Mouse (Mus musculus) hindlimb bud, embryonic 11.5 days (tissue): Measurements from ENCODE around the gene Pacsin2.
"Not testable (repeated sequence)": the region's sequence is repeated elsewhere in the genome, so short reads cannot be mapped to it uniquely, and the experiment has no call there.

Experiments
- DNase-seq: peaks from one replicate; pipeline ENCODE4 v3.0.0-alpha.2; 2012; ENCODE audit warnings: low read depth, low spot score; ENCODE audit errors: extremely low spot score

The Pacsin2 gene

DNA sequence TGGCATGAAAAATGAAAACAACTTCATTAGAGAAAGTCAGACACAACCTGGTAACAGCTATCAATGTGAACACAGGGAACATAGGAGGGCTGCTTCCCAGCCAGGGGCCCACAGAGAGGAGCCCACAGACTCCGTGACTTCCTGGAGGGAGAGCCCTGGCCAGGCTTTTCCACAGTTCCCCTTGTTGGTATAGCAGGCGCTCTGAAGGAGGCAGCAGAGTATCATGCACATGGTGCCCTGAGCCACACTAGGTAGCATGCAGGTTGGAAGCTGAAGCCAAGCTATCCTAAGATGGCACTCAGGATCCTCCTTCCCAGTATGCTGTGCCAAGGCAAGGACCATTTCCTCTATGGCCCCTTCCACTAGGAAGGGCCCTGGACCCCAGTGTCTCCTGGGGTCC, 80.8 kb downstream of the Pacsin2 start:
- no peak for DNase-seq

DNA sequence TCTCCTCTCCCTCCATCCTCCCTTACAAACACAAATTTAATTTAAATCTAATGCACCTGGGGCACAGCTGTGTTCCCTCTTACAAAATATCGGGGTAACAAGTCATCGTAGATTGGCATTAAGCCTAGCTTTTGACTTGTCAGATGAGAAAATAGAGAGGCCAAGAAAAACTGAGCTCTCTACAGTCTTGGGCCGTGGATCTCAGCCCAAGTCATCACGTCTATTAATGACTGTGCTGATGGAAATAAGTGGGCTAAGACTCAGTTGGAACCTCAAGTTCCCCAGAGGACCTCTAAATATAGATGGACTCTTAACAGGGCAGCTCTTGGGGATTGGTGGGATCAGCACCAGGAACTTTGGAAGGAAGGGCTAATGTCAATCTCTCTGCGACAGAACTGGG, 81.3 kb downstream of the Pacsin2 start:
- DNase-seq: no peak

DNA sequence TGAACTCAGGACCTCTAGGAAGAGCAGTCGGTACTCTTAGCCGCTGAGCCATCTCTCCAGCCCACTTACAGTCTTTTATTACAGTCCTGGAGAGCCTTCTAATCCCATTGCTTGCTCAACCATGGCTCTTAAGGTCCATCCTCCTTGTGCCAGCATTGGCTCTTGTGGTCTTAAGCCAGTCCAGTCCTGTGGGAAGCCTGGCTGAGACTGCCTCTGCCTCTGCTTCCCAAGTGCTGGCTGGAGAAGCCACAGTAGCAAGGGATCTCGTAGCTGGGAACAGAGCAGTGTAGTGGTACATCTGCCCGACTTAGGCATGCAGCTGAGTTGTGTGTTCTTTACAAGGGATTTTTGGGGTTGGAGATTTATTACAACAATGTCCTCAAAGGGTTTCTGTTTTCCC, 81.9 kb downstream of the Pacsin2 start:
- no peak for DNase-seq

DNA sequence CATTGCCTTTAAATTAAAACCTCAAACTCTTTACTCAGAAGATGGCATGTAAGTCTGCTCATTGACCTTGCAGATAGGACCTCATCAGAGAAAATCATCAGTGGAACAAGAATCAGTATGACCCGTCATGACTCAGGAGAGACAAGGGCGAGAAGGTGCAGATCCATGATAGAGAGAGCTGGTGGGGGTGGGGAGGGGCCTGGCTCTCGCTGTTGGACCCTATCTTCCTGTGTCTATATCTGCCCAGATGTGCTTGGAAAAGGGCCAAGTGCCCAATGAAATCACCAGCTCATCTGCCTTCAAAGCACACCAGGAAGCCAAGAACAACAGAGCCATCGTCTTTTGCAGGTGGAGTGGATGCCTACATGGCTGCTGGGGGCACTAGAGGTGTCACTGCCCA, 87.3 kb downstream of the Pacsin2 start:
- no peak for DNase-seq

DNA sequence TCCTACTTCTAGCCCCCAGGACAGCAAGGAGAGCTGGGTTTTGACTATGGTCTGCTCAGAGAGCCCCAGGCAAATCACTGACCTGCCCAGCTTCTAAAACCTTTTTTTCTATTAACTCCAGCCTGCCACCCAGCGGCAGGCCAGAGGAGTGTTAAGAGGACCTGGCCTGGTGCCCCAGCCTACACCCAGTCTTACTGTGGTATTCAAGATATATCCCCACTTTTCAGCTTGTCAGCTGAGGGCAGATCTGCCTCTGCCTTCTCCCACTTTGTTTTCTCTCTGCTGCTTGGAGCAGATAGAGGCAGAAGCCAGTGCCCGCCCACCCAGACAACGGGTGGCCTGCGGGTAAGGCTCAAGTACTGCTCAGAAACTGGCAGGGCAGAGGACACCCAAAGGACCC, 89.3 kb downstream of the Pacsin2 start:
- DNase-seq: no peak

DNA sequence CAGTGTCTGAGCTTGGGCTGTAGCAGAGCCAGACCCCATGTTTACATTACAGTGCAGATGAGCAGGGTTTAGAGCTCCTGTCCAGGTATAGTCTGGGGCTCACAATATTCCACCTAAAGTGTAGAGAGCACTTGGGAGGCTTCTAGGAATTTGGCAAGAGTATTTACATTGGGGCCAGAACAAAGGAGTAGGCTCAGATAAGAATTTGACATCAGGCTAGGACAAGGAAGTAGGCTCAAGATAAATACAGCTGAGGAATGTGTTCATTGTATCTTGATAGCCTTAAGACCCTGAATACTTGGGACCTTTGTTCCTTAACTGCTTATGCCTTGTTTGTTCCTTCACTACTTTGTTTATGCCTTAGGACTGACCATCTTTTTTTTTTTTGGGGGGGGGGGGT, 90.3 kb downstream of the Pacsin2 start:
- no peak for DNase-seq

DNA sequence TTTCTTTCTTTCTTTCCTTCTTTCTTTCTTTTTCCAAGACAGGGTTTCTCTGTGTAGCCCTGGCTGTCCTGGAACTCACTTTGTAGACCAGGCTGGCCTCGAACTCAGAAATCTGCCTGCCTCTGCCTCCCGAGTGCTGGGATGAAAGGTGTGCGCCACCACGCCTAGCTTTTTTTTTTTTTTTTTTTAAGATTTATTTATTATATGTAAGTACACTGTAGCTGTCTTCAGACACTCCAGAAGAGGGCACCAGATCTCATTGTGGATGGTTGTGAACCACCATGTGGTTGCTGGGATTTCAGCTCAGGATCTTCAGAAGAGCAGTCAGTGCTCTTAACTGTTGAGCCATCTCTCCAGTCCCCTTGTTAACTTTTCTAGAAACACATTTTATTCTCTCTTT, 95.7 kb downstream of the Pacsin2 start:
- DNase-seq: not testable (repeated sequence)

DNA sequence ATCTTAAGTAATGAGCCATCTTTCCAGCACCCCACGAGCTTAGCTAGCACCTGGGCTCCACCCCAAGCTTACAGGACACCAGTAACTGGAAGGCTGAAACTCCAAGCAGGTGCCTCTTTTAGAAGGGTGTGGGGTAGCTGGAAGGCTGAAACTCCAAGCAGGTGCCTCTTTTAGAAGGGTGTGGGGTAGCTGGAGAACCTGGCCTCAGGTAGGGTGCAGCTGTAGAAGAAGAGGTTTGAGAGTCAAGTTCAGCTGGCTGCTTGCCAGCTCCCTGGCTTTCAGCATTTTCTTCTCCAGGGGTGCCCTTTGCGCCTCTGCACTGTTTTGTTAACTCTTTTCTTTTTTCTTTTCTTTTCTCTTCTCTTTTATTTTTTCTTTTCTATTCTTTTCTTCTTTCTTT, 96.1 kb downstream of the Pacsin2 start:
- no peak for DNase-seq

DNA sequence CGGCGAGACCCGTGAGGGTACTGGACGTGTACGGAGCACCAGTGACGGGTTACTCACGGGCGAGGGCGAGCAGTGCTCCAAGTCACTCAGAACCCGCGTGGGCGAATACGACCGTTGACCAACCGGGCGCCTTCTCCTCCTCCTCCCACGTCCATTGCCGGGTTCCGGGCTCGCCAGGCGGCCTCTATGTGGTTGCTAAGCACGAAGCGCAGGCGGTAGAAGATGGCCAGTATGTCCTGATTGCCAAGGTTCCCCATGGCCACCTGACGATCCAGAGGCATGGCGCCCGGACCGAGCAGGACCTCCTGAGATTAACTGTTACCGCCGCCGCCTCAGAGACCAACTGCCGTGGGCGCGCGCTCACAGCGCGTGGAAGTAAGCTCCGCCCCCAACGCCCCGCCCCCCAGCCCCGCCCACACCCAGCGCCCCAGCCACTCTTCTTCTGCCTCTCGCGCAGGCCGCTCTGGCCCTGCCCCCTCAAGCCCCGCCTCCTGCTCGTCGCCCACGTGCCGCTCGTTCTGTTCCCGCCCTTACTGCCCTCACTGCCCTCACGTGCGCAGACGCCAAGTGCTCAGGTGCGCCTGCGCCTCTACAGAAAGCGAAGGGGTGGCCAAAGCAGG, 97.4 kb downstream of the Pacsin2 start:
- no peak for DNase-seq

DNA sequence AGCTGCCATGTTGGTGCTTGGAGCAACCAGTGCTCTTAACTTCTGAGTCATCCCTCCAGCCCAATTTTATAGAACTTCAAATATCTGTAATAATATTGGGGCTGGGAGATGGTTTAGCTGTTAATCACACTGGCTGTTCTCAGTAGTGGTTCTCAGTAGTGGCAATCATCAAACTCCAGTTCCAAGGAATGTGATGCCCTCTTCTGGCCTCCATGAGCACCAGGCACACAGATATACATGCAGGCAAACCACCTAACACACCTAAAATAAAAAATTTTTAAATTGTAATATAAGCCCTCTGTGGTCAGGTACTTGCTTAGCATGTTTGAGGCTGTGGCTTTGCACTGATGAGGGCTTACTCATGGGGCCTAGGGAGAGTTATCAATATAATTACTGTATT, 98.7 kb downstream of the Pacsin2 start:
- no peak for DNase-seq

DNA sequence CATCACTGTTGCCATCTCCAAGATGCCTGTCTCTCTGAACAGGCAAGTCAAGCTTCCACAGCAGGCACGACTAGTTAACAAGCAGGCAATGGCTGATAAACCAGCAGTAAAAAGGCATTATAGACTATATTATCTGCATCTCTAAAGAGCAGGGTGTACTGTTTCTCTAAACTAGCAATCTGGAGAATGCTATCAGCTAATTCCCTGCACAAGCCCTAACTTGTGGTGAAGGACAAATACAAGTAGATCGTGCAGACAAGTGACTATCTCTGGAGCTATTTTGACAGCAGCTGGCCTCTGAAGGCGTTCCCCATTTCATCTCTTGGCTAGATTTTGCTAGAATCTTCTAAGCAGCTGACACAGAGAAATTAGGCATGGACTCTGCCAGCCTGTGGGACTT, 100.2 kb downstream of the Pacsin2 start:
- no peak for DNase-seq

DNA sequence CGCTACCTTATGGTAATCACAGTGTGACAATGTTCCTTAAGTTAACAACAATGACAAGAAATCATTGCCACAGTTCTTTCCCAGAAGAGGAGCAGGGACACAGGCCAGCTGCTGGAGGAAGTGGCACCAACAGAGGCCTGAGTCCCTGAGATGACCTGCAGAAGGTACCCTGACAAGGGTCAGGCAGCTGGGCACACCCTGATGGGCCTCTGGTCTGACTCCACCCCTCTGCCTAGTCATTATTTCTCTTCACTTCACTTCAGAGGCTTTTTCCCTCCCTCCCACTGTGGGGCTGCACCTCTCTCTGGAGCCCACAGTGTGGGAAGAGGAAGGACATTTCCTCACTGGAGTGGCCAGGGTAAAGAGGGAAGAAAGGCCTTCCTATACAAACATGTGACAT, 101.6 kb downstream of the Pacsin2 start:
- DNase-seq: not testable (repeated sequence)

DNA sequence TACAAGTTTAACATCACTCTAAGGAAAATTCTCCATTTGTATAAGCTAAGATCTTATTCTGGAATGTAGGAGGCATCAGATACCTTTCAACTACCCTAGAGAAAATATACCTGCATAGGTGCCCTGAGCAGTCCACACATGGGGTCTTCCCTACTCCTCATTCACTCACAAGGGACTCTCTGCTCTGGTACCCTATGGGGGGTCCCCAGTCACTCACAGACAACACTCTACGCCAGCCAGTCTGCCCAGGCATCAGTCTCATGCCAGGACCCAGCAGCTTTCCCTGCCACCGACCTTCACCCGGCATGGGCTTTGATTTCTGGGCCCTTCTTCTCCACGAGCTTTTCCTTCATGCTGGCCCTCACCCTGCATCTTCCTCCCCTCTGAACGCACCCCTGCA, 103.5 kb downstream of the Pacsin2 start:
- not testable (repeated sequence) for DNase-seq

DNA sequence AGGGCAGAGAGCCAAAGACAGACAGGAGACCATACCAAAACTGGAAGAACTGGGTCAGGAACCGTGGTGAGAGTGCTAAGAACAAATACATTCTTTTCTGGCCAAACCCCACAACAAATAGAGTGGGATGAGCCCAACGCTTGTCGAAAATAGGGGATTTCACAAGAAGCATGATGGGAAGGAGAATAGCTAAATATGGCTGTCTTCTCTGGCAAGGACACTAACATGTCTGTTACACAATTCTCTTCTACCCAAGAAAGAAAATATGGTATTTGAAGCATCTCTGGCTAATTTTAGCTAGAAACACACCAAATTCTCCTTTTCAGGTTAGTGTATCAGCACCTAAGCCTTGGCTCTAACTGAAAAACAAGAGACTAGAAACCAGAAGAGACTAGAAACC, 104.3 kb downstream of the Pacsin2 start:
- no peak for DNase-seq

DNA sequence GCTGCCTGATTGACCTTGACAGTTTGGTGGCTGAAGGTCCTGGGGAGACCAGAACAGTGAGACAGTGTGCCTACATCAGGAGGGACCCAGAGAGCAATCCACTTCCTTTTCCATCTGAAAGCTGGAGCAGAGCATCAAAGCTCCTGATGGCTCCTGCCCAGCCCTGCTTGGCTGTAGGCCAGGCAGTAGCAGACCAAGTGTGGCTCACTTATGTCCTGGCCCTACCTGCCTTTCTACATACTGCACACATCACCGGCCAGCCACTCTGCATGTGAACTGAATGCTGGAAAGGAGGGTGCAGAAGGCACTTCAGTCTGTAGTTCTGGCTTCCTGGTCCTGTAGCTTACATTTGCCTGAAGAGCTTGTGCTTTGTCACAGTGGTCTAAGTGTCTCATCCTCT, 105.9 kb downstream of the Pacsin2 start:
- DNase-seq: no peak

DNA sequence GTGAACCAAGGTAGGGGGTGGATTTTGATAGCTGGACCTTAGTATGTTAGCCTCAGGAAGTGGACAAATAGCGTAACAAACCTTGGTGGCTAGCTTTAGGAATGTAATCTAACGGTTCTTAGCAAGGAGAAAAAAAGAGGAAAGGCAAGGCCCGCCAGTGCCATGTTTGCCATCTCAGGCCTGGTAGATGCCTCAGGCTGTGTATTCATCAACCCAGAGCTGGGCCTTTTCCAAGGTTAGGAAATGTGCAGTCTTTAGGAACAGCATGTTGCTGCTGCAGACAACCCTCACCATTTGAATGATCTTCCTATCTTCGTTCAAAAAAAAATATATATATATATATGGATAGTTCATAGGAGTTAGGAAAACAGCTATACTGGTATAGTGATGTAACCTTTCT, 112.9 kb downstream of the Pacsin2 start:
- no peak for DNase-seq

DNA sequence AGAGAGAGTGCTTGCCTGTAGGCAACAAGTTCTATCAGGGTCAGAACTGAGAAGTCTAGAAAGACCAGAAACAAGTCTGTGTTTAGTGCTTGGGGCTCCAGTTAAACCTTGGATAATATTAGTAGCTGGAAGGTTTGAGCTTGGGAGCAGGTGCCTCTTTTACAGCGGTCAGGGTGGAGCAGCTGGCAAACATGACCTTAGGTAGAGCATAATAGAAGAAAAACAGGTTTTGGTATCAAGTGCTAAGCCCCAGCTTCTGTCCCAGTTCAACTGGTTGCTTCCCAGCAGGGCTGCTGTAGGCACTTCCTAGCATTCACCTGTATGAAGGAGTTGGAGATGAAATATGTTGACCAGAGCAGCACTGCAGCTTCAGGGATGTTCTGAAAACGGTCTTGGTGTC, 113.5 kb downstream of the Pacsin2 start:
- DNase-seq: no peak

DNA sequence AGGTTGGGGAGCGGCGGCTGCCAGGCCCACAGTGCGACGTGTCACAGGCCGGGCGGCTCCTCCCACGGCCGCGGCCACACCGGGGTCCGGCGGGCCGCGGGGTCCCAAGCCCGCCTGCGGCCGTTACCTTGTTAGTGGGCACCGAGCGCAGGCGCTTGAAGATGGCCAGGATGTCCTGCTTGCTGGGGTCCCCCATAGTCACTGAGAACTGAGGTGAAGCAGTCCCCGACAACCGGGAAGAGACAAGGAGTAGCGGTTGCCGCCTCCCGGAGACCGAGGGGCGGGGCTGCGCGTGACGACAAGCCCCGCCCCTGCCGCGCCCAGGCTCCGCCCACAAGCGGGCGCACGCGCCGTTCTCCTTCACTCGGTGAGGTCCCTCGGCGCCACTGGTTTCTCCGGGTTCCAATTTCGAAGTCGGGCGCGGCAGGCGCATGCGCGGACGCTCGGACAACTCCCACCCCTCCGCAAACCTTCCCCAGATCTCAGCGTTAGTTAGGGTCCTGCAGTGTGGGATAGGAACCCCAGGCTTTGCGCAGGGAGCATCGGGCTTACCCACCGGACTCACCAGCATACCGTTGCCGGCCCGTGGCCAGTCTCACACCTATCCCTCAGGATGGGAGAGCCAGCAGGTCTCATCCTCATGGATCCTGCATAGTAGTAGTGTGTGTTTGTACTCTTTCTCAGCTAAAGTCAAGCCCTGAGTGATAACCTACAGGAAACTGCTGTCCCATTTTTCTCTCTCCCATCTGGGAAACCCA, 114.3 kb downstream of the Pacsin2 start, which contains the start of gene Arfgap3:
Gene Arfgap3 (minus strand): TSS at position 294 of the 758 bp plus-strand sequence.
- DNase-seq: peak; percentile 78

DNA sequence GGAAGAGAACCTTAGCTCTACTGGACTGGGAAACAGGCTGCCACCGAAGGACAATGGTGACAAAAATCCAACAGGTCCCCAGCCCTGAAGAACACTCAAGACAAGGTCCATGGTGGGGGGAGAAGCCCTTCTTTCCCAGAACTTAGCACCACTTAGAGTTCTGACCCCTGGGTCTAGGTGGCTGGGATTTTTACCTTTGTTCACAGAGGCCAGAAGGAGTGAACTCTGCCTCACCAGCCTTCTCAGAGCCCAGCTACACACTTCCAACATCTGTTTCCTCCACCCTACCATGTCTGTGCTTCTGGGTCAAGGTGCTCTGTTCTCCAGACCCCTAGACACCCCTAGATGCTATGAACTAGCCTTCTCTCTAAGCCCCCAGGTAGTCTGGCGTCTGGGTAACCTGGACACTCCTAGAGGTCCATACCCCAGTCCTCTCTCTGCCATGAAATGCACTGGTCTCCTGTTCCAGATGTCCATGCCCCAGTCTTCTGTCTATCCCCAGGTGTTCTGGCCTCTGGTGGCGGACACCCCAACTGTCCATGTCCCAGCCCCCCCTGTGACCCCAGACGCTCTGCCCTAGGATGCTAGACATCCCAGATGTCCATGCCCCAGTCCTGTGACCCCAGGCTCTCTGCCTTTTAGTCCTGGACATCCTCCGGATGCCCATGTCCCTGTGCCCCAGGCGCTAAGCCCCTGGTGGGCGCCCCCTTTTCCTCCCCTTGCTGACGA, 115.0 kb downstream of the Pacsin2 start:
- DNase-seq: no peak

DNA sequence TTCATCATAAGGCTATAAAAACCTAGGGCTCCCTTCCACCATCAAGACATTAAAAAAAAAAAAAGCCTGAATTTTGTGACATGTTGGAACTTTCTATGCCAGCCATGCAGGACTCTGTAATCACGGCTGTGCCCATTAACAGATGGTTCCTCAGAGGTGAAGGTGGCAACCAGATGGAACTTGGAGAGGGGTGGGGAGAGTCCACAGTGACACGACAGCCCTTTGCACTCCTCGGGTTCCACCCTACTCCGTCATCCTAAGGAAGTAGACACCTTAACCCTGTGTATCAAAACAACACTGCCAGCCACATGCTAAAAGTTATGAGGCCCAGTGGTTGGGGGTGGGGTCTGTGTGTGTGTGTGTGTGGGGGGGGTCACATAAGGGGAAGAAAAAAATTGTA, 115.7 kb downstream of the Pacsin2 start:
- DNase-seq: no peak

DNA sequence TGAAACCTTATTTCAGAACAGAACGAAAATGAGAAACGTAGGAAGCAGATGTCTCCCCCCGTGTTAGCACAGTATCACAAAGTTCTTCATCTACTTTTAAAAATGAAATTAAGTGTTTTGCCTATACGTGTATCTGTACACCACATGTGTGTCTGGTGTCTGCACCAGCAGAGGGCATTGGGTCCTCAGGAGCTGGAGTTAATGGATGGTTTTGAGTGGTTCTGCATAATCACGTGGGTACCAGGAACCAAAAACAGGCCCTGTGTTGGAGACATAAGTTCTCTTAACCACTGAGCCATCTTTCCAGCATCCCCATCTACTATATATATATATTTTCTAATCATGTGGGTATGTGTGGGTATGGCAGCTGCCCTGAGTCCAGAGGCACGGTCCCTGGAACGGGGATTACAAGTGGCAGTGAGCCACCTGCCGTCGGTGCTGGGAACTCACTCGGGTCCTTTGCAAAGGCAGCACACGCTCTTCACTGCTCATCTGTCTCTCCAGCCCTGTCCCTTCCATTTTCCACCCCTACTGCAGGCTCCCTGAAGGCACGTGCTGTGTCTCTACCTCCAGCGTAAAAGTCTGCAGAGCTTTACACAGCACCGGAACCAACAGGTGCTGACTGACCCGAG, 118.4 kb downstream of the Pacsin2 start:
- no peak for DNase-seq

DNA sequence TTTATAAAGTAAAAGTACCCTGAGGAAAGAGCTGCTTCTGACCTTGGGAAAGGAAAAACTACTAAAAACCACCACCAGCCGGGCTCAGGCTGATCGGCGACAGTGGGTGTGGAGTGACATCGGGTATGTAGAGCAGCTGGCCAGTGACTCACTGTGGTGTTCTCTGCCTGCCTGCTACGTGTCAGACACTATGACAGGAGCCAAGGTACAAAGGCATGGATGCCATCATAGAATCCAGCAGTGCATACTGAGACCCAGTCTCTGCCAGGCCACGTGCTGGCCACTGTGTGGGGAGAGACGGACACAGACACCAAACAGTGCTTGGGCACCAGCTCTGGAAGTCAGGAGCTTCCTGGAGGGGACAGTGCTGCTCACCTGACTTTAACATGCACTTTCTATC, 119.5 kb downstream of the Pacsin2 start:
- DNase-seq: no peak
